Mouse (Mus musculus) spleen, adult 2 months (tissue): ENCODE measurements around the gene Gm10577. TPM values are rescaled to one million over a fixed set of nuclear protein-coding genes. Genes with fewer than 3 reads are reported as not detected.
A peak's percentile ranks its signal among the peaks of the same experiment; 100 is the strongest.

Experiments
- DNase-seq, 2 experiments: peaks; one replicate each; pipeline versions ENCODE4 v3.0.0 to v3.0.0-alpha.2; 2012 to 2021; ENCODE audit warnings: low spot score in 2 of 2, low read depth in 1 of 2
- H3K27ac ChIP-seq: fragments of 200-500 bp; 2 replicates; pipeline ENCODE4 v1.5.1; 2012; ENCODE audit warnings: low read length, inconsistent platforms; ENCODE audit not compliant: insufficient read depth
- H3K27me3 ChIP-seq: fragments of 200-500 bp; 2 replicates; pipeline ENCODE4 v1.6.1; 2012; ENCODE audit warnings: mild to moderate bottlenecking, moderate library complexity, low read length, inconsistent platforms; ENCODE audit not compliant: control insufficient read depth, insufficient read depth
- H3K36me3 ChIP-seq: fragments of 200-500 bp; 2 replicates; pipeline ENCODE4 v1.6.1; 2012; ENCODE audit warnings: mild to moderate bottlenecking, low read length, inconsistent platforms; ENCODE audit not compliant: control insufficient read depth, insufficient read depth
- H3K4me1 ChIP-seq: fragments of 200-500 bp; 2 replicates; pipeline ENCODE4 v1.6.1; 2011; ENCODE audit warnings: inconsistent platforms; ENCODE audit not compliant: control insufficient read depth, insufficient read depth, insufficient read length
- H3K4me3 ChIP-seq: fragments of 200-500 bp; 2 replicates; pipeline ENCODE4 v1.5.1; 2011; ENCODE audit warnings: mild to moderate bottlenecking, inconsistent platforms; ENCODE audit not compliant: insufficient read depth, insufficient read length; ENCODE audit errors: extremely low read depth
- CTCF ChIP-seq: fragments of 200-500 bp; IDR thresholded peaks from 2 replicates; pipeline ENCODE4 v1.5.1; 2011; ENCODE audit warnings: mild to moderate bottlenecking, inconsistent platforms; ENCODE audit not compliant: insufficient read depth, insufficient read length, insufficient replicate concordance; ENCODE audit errors: extremely low read depth
- POLR2A ChIP-seq: fragments of 200-500 bp; IDR thresholded peaks from 2 replicates; pipeline ENCODE4 v1.6.1; 2011; ENCODE audit warnings: low read depth, low read length, inconsistent platforms
- WGBS: fragments of 180-500 bp; shearing (Covaris S2); methylation state at CpG from one replicate; pipeline ENCODE4 v1.1.7; 2018; 5-methylcytosine and 5-hydroxymethylcytosine counted together
- polyA plus RNA-seq: library from polyadenylated mRNA; depleted of rRNA; stranded (reverse); fragments of >200 nt; gene quantifications from 2 replicates; pipeline ENCODE4 v1.2.3, GENCODE M21; 2012; rRNA removed

The Gm10577 gene
- not detected in 2 replicates for polyA plus RNA-seq

DNA sequence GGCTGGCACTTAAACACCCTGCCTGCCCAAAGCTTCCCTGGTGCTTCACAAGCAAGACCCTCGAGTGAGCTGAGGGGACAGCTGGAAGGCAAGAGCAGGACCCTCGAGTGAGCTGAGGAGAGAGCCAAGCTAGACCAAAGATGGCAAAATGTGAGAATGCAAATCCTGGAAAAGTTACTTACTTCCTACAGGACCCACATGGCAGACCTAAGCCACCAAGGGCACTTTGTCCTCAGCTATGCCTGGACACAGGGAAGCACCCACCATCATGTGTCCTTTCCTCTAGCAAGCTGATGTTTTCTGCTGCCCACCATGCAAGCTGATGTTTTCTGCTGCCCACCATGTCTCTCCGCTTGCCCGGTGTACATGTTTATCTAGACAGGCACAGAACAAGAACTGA is at the start of gene Gm10577:
Gene Gm10577 (minus strand): TSS at position 101 of the 400 bp plus-strand sequence.
- DNase-seq, result no peak
- Histone ChIP-seq H3K27ac (no peak within 1 kb of the TSS), H3K36me3 (no peaks in the 10 kb centered on the region), H3K27me3 (no peaks in the 10 kb centered on the region), H3K4me3 (no peak within 1 kb of the TSS), H3K4me1 (no peaks in the 10 kb centered on the region)
- no peak for TF ChIP-seq POLR2A
- TF ChIP-seq CTCF, result no peak
- WGBS, result 87% methylated on average over 4 of the region's 4 CpGs

DNA sequence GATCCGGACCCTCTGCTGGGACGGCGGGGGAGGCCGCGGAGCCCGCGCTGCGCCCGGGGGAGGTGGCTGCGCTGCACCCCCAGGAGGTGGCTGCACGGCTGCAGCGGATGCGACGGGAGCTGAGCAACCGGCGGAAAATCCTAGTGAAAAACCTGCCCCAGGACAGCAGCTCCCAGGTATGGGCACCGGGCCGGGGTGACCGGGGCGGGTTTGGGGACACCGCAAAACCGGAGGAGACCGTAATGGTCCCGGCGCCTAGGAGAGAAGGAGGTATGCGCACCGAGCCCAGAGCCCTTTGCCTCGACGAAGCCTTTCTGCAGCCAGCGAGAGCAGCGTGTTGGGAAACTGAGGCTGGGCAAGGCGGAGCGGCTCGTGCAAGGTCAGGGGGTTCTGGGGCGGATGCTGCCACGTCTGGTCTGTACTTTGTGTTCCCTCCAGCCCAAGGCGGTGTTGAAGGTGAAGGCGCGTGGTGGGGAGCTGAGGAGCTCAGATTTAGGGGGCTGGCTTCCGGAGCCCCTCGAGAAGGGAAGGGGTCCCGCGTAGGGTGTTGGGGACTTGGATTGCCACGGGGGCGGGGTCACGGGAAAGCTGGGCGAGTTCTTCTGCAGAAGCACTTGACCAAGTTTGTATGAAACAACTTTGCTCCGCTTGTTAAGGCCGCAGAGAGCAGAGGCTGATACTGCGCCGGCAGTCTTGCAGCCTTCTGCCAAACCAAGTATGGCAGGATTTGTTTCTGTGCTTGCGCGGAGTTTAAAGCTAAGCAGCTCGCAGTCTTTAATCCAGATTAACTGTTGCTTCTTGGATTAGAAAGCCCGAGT is 48.9 kb upstream of the Gm10577 start:
- H3K4me3 ChIP-seq, result peak overlapping the region; percentile 43
- DNase-seq, result no peak
- TF ChIP-seq CTCF, result no peak
- no peak for TF ChIP-seq POLR2A
- no peak overlapping the region for H3K27ac ChIP-seq
- H3K27me3 ChIP-seq, result peaks cover 3% of the 10 kb centered on the region; the same call in 1 of the 2 replicates
- 4% methylated on average over 55 of the region's 55 CpGs for WGBS
- no peaks in the 10 kb centered on the region for H3K36me3 ChIP-seq
- no peaks in the 10 kb centered on the region for H3K4me1 ChIP-seq

DNA sequence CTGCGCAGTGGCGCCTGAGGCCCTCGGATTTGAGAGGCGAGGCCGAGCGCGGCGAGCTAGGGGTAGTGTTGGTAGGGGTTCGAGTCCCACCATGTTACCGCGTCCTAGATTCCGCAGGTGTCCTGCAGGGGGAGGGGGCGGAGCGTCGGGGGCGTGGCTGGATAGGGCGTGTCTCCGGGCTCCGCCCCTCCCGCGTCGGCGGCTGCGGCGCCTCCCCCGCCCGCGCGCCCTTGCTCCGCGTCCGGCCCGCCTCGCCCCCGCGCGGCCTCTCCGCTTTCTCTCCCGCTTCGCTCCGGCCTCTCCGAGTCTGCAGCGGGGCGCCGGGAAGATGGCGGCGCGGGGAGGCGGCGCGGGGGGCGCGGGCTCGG is 48.3 kb upstream of the Gm10577 start, which contains the start of gene Raver2:
Gene Raver2 (plus strand): TSS at position 198 of the 368 bp plus-strand sequence.
- no peak within 1 kb of the TSS for H3K27ac ChIP-seq
- no peaks in the 10 kb centered on the region for H3K4me1 ChIP-seq
- no peaks in the 10 kb centered on the region for H3K36me3 ChIP-seq
- peak; percentile 2 to 6 for DNase-seq
- WGBS, result 7% methylated on average over 41 of the region's 54 CpGs
- peak within 1 kb of the TSS; percentile 43 for H3K4me3 ChIP-seq
- no peak for TF ChIP-seq POLR2A
- no peak for TF ChIP-seq CTCF
- H3K27me3 ChIP-seq, result peaks cover 3% of the 10 kb centered on the region; the same call in 1 of the 2 replicates

GRCm38 (mm10) chr4:101066401-101066800 is 45.9 kb upstream of the Gm10577 start:
- no peak for DNase-seq
- H3K27me3 ChIP-seq, result peaks cover 3% of the 10 kb centered on the region; the same call in 1 of the 2 replicates
- H3K36me3 ChIP-seq, result no peaks in the 10 kb centered on the region
- H3K27ac ChIP-seq, result no peak overlapping the region
- WGBS, result 72% methylated on average over 5 of the region's 5 CpGs
- TF ChIP-seq CTCF (no peak), POLR2A (no peak)
- no peak overlapping the region for H3K4me3 ChIP-seq
- no peaks in the 10 kb centered on the region for H3K4me1 ChIP-seq

GRCm38 (mm10) chr4:101062146-101062545 is 41.6 kb upstream of the Gm10577 start:
- no peaks in the 10 kb centered on the region for H3K36me3 ChIP-seq
- 66% methylated on average over 2 of the region's 2 CpGs for WGBS
- no peak overlapping the region for H3K4me3 ChIP-seq
- H3K27me3 ChIP-seq, result no peaks in the 10 kb centered on the region
- H3K4me1 ChIP-seq, result no peaks in the 10 kb centered on the region
- TF ChIP-seq CTCF (no peak), POLR2A (no peak)
- no peak for DNase-seq
- no peak overlapping the region for H3K27ac ChIP-seq

DNA sequence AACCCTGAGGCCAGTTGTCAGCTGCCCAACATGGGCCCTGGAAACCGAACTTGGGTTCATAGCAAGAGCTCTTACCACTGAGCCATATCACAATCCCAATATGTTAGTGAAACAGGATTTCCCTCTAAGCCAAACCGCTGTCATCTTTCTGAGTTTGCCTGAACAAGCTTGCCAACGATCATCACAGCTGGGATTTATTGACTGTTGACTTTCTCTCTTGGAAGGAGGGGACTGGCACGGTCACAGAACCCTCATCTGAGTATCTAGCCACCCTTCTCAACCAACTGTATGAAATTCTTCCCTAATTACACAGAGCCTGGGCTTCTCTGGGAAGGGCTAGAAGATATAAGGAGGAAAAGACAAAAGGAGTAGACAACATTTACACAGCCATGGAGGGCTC is 26.1 kb upstream of the Gm10577 start:
- Histone ChIP-seq H3K4me3 (no peak overlapping the region), H3K36me3 (no peaks in the 10 kb centered on the region), H3K27ac (no peak overlapping the region), H3K4me1 (no peaks in the 10 kb centered on the region), H3K27me3 (no peaks in the 10 kb centered on the region)
- DNase-seq, result no peak
- TF ChIP-seq POLR2A (no peak), CTCF (no peak)
- whole genome bisulfite sequencing, result 74% methylated on average over 4 of the region's 4 CpGs

- Histone ChIP-seq H3K27ac (no peak overlapping the region), H3K27me3 (no peaks in the 10 kb centered on the region), H3K4me3 (no peak overlapping the region), H3K4me1 (no peaks in the 10 kb centered on the region), H3K36me3 (no peaks in the 10 kb centered on the region)
- TF ChIP-seq POLR2A (no peak), CTCF (no peak)
- DNase-seq, result no peak
Measured at GRCm38 (mm10) chr4:101044149-101044548, 23.7 kb upstream of the Gm10577 start.
